Mouse (Mus musculus): ENCODE measurements around the gene Ttc24.

DNA sequence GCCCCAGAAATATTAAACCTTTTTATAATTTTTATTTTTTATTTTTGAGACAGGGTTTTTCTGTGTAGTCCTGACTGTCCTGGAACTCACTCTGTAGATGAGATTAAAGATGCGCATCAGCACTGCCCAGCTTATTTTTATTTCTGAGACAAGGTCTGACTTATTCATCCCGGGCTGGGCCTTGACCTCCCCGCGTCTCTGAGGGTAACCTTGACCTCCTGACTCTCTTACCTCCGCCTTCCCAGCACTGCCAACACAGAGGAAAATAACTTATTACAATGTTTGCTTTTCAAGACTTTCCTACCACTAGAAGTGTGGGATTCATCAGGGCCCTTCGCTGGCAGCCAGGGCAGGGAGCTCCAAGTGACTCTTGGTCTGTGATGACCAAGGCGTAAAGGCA lies 48.1 kb upstream of the Ttc24 start:
- TF ChIP-seq ZC3H11A (IDR thresholded peaks at IDR 0.05; ENCODE audit: borderline replicate concordance, low read depth, low read length) (no peak), ZNF384 (IDR thresholded peaks at IDR 0.05; ENCODE audit: low read depth, low read length) (no peak), HCFC1 (IDR thresholded peaks at IDR 0.05; ENCODE audit: borderline replicate concordance, insufficient read depth, low read length) (no peak)
